Mouse (Mus musculus) bone marrow, adult 2 months (tissue): ENCODE data around the gene Serinc2. TPM values are rescaled to one million over a fixed set of nuclear protein-coding genes. Genes with fewer than 3 reads are reported as not detected.

ENCODE experiments used
- H3K27ac ChIP-seq: fragments of 200-500 bp; 2 replicates; pipeline ENCODE4 v1.5.1; 2012; ENCODE audit warnings: low read depth, mild to moderate bottlenecking, control low read depth, inconsistent platforms, low read length; ENCODE audit not compliant: control insufficient read depth, poor library complexity, insufficient read depth
- H3K4me1 ChIP-seq: fragments of 200-500 bp; 2 replicates; pipeline ENCODE4 v1.6.1; 2011; ENCODE audit warnings: low read length; ENCODE audit not compliant: control insufficient read depth, insufficient read depth
- H3K4me3 ChIP-seq: fragments of 200-500 bp; replicated peaks from 2 replicates; pipeline ENCODE3; 2011; ENCODE audit warnings: mild to moderate bottlenecking, low read depth, low read length, control low read depth; ENCODE audit not compliant: control insufficient read depth
- CTCF ChIP-seq: fragments of 200-500 bp; IDR thresholded peaks from 2 replicates; pipeline ENCODE4 v1.5.1; 2011; ENCODE audit warnings: low read length, control low read depth; ENCODE audit not compliant: control insufficient read depth, insufficient read depth
- POLR2A ChIP-seq: fragments of 200-500 bp; IDR thresholded peaks from 2 replicates; pipeline ENCODE4 v1.6.1; 2011; ENCODE audit warnings: low read depth, mild to moderate bottlenecking, control low read depth, low read length, borderline replicate concordance; ENCODE audit not compliant: control insufficient read depth
- WGBS: fragments of 180-500 bp; shearing (Covaris S2); methylation state at CpG from one replicate; pipeline ENCODE4 v1.1.7; 2018; 5-methylcytosine and 5-hydroxymethylcytosine counted together
- polyA plus RNA-seq: library from polyadenylated mRNA; stranded (reverse); fragments of >200 nt; gene quantifications from 2 replicates; pipeline ENCODE4 v1.2.4, GENCODE M21; 2011; ENCODE audit warnings: low replicate concordance; ENCODE audit not compliant: missing spikeins, insufficient read depth, insufficient read length

Gene Serinc2
- polyA plus RNA-seq, 1 experiment, result not detected

DNA sequence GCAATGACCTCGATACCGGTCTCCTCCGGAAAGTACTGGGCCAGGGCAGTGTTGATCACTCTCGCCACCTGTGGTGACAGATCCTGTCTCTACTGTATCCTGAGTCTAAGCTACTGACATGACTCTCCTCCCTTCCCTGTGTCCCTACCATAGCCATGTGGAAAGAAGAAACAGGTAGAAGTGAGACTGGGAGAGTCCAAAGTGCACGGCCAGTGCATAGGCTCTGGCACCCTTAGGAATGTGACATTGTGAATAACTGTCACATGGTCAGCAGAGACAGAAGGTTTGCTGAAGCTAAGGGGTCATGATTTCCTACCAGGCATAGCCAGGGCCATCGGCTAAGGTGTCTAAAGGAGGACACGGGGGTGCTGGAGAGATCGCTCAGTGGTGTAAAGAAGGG lies 63.6 kb downstream of the Serinc2 start:
- TF ChIP-seq CTCF (no peak), POLR2A (no peak)
- WGBS, result 84% methylated on average over 8 of the region's 8 CpGs
- Histone ChIP-seq H3K4me3 (no peak overlapping the region), H3K27ac (no peak overlapping the region), H3K4me1 (no peaks in the 10 kb centered on the region)

DNA sequence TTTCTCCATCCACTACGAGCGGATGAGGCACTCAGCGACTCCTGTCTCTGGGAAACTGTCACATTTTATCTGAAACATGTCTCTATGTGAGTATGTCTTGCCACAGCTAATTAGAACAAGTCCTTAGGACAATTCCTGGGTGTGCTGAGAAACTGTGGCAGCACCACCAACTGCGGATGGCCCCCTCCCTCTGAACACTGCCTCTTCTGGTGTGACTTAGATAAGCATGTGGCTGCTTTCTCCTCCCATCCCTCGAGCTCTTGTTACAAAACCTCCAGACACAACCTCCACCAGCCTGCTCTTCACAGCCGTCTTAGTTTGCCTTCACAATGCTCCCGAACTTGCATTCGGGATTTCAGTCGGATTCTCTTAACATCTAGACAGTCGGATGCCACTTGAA lies 65.1 kb downstream of the Serinc2 start:
- 69% methylated on average over 10 of the region's 10 CpGs for WGBS
- TF ChIP-seq CTCF, result no peak
- TF ChIP-seq POLR2A, result no peak
- no peak overlapping the region for H3K27ac ChIP-seq
- H3K4me3 ChIP-seq, result no peak overlapping the region
- no peaks in the 10 kb centered on the region for H3K4me1 ChIP-seq

DNA sequence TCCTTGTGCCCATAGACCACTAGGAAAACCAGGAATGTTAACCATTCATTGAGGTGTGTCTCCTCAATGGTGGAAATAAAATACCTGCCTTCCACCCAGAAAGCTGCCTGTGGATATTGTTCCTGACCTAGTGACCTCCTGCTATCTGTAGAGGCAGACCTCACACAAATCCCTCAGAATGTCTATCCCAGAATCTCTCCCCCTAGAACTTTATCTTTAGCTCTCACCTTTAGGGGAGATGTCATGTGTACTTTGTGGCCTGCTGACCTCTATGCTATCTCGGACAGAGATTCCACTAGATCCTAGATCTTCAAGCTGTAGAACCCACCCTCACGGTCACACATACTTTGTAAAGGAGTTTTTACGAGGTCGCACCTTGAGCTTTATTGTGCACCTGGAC lies 65.8 kb downstream of the Serinc2 start:
- TF ChIP-seq CTCF (no peak), POLR2A (no peak)
- 73% methylated on average over 4 of the region's 4 CpGs for WGBS
- no peak overlapping the region for H3K27ac ChIP-seq
- H3K4me3 ChIP-seq, result no peak overlapping the region
- no peaks in the 10 kb centered on the region for H3K4me1 ChIP-seq

DNA sequence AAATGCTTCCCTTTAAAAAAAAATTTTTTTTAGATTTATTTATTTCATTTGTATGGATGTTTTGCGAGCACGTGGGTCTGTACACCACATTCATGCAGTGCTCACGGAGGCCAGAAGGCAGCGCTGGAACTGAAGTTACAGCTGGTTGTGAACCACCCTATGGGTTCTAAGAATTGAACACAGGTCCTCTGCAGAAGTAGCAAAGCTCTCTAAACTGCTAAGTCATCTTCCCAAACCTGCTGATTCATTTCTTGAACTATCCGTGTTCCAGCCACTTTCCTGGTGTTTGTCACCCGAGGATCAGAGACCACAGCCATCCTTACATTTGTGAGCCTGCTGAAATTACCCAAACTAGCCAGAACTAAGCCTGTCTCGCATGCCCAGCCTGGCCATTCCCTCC lies 66.6 kb downstream of the Serinc2 start:
- Histone ChIP-seq H3K27ac (no peak overlapping the region), H3K4me1 (no peaks in the 10 kb centered on the region), H3K4me3 (no peak overlapping the region)
- WGBS, result 60% methylated on average over 7 of the region's 7 CpGs
- TF ChIP-seq POLR2A, result no peak
- TF ChIP-seq CTCF, result no peak

DNA sequence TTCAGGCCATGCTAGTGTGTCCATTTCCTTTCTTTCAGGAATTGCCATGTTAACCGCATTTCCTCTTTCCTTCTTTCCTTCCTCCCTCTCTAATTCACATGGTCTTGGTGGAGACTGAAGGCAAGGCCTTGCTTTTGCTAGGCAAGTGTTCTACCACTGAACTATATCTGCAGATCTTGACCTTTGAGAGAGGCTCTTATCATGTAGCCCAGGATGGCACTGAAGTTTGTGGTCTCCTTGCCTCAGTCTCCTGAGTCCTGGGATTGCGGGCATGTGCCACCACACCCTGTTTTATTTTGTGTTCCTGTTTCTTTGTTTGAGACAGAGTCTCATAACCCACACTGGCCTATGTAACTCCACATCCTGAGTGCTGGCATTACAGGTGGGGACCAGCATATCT lies 67.1 kb downstream of the Serinc2 start:
- Histone ChIP-seq H3K4me3 (no peak overlapping the region), H3K27ac (no peak overlapping the region), H3K4me1 (no peaks in the 10 kb centered on the region)
- WGBS, result 53% methylated on average over 2 of the region's 2 CpGs
- TF ChIP-seq POLR2A, result no peak
- TF ChIP-seq CTCF, result no peak

Other genes starting within 250 kb of the Serinc2 start
- 3.9 and 8.8 TPM in 2 replicates for gene Col16a1, start 231.4 kb downstream of the Serinc2 start, polyA plus RNA-seq
- 23.1 and 32.6 TPM in 2 replicates for gene Pef1, start 176.6 kb downstream of the Serinc2 start, polyA plus RNA-seq
- gene Hcrtr1, start 139.8 kb downstream of the Serinc2 start, polyA plus RNA-seq, result not detected in 2 replicates
- 29.5 and 51.1 TPM in 2 replicates for gene Tinagl1, start 104.1 kb downstream of the Serinc2 start, polyA plus RNA-seq
- not detected in 2 replicates for gene Gm853, start 56.8 kb downstream of the Serinc2 start, polyA plus RNA-seq
- 1.6 and 44.6 TPM in 2 replicates for gene Fabp3, start 29.4 kb upstream of the Serinc2 start, polyA plus RNA-seq
- not detected in 2 replicates for gene Gm10570, start 29.5 kb upstream of the Serinc2 start, polyA plus RNA-seq
- gene Zcchc17, start 80.7 kb upstream of the Serinc2 start, polyA plus RNA-seq, result 24.3 and 26.6 TPM in 2 replicates
- gene Snrnp40, start 80.9 kb upstream of the Serinc2 start, polyA plus RNA-seq, result 28.8 and 35.6 TPM in 2 replicates